In genomic region chr8:111266161-111266560, GRCm38 (mm10) we compare ENCODE assay signal across 5 mouse cellular contexts. TPM values are rescaled to one million over a fixed set of nuclear protein-coding genes. Genes with fewer than 3 reads are reported as not detected.
DNase-seq lines count a peak whose midpoint lies in the region; ATAC-seq and TF ChIP-seq lines count a peak whose summit lies in the region.
"Not testable (repeated sequence)": the region's sequence is repeated elsewhere in the genome, so short reads cannot be mapped to it uniquely, and the experiment has no call there.

No protein-coding gene starts in this region.

- not testable (repeated sequence) for H3K4me2 ChIP-seq in lung, embryonic 14.5 days

- WGBS in lung, embryonic 14.5 days: 67% methylated on average over 7 of the region's 7 CpGs

- H3K9ac ChIP-seq in lung, embryonic 14.5 days: not testable (repeated sequence)

- not testable (repeated sequence) for H3K9me3 ChIP-seq in lung, embryonic 14.5 days (ENCODE audit: low read depth, low read length)

- H3K36me3 ChIP-seq in lung, embryonic 14.5 days (ENCODE audit: insufficient read depth): peaks cover 15% of the 10 kb centered on the region

- not testable (repeated sequence) for ATAC-seq in lung, embryonic 14.5 days (ENCODE audit: insufficient read depth)

- not testable (repeated sequence) for H3K4me1 ChIP-seq in lung, embryonic 14.5 days (ENCODE audit: insufficient read depth)

- not testable (repeated sequence) for H3K27ac ChIP-seq in lung, embryonic 14.5 days (ENCODE audit: low read depth)

- not testable (repeated sequence) for H3K27me3 ChIP-seq in lung, embryonic 14.5 days (ENCODE audit: insufficient read depth, low read length)

- TF ChIP-seq CTCF in lung, embryonic 14.5 days (IDR thresholded peaks at IDR 0.05; ENCODE audit: low read depth): not testable (repeated sequence)

- peak; percentile 35 for DNase-seq in NIH3T3 (ENCODE audit: low read depth)
- peak; percentile 67 for DNase-seq in kidney, adult 9 months
- DNase-seq in lung, embryonic 14.5 days: peak; percentile 45
- DNase-seq in lung, postnatal 10 days: peak; percentile 46
- DNase-seq in lung, postnatal 25 days (ENCODE audit: low spot score): peak; percentile 14

- not testable (repeated sequence) for H3K4me3 ChIP-seq in lung, embryonic 14.5 days (ENCODE audit: low read depth, low read length)

RNA-seq across cellular contexts. Expression of gene Glg1, which starts 7.1 kb away (rescaled TPM):
- polyA plus RNA-seq in lung, embryonic 14.5 days (2014; fragmentation: Nextera tagmentation; extraction: Ambion mirVana): 97.0 and 99.2 TPM in 2 replicates

RNA-seq across cellular contexts. Expression of gene Rfwd3, which starts 33.9 kb away (rescaled TPM):
- 76.7 and 82.6 TPM in 2 replicates for polyA plus RNA-seq in lung, embryonic 14.5 days (2014; fragmentation: Nextera tagmentation; extraction: Ambion mirVana)

Comparison
In these comparisons a context has a peak if more than half of its experiments do, and no peak if none do; other contexts are left out.
1. DNase-seq: peak in every context shown above with its lines; median percentile 67 in kidney, adult 9 months; 46 in lung, postnatal 10 days; 45 in lung, embryonic 14.5 days; 35 in NIH3T3; 14 in lung, postnatal 25 days.